Mouse (Mus musculus): ENCODE data around the gene Sds. TPM values are rescaled to one million over a fixed set of nuclear protein-coding genes. Genes with fewer than 3 reads are reported as not detected.
A peak's percentile ranks its signal among the peaks of the same experiment; 100 is the strongest.

Sds gene
- total RNA-seq, 2 experiments from 2014 or later, result 0.20 TPM; not detected in 1

DNA sequence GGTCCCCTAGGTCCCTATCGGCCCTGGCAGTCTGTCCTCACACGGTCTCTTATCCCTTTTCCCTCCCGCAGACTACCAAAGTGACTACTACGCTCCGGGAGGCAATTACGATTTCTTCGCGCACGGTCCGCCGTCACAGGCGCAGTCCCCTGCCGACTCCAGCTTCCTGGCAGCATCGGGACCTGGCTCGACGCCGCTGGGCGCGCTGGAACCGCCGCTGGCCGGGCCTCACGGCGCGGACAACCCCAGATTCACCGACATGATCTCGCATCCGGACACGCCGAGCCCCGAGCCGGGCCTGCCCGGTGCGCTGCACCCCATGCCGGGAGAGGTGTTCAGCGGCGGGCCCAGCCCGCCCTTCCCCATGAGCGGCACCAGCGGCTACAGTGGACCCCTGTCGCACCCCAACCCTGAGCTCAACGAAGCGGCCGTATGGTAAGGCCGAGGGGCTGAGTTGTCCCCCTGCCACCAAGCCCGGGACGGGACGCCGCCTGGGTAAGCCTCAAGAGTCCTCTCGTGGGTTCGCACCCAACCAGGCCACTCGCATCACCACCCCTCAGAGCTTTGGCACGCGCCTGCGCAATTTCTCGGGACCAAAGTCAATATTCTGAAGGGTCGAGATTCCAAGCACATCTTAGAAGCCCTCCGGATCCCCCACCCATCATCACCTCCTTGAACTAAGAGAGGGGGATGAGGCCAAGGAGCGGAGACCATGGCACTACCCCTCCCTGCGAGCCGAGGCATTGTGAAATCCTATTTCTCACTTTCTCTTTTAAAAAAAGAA, 36.2 kb upstream of the Sds start:
- intact Hi-C loops (cut with DNase I), result loop anchor here (5.0 kb wide), 2 partner anchors 228 to 293 kb away; no protein-coding TSS in a partner anchor
- no peak for DNase-seq

- intact Hi-C loops (cut with DNase I), result loop anchor here (5.0 kb wide), 2 partner anchors 228 to 293 kb away; no protein-coding TSS in a partner anchor
- DNase-seq, result peak; percentile 75
Measured at GRCm38 (mm10) chr5:120440733-120441132, 35.6 kb upstream of the Sds start.

DNA sequence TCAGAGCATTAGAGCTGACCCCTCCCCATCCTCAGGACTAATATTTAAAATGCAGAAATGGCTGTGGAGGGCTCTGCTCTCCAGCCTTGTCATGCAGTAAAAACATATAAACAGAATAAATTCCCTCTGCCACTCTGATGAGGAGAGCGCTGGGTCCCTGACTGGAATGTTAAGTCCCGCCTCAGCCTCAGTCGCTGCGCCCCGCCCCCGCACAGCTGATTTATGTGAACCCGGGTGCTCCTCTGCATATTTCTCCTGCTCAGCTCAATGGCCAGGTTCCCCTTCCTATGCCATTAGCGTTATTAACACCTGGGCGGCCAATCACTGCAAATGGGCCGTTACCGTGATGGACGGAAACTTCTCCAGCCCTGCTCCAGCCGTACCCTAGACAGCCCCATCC, 29.0 kb upstream of the Sds start:
- no peak for DNase-seq
- intact Hi-C loops (cut with DNase I), result no loop called here

DNA sequence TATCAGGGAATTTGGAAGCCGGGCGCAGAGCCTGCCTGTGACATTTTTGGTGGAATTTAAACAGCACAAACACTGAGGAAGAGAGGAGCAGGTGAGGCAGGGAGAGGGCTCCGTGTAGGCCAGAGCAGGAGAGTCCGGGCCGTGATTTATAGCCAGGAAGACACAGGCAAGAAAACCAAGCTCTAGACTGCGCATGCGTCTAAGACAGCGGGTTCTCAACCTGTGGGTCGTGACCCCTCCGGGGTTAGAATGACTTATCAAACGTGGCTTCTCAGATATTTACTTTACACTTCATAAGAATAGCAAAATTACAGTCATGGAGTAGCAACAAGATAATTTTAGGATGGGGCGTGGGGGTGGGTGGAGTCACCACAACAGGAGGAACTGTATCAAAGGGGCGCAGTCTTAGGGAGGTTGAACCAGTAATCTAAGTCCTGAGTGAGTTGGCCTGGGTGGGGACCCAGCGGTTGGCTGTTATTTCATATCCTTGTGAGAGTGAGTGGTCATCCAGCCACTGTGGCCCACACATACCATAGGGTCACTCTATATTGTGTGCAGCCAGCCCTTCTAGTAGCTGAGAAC, 21.5 kb upstream of the Sds start:
- DNase-seq, result no peak
- intact Hi-C loops (cut with DNase I), result no loop called here

DNA sequence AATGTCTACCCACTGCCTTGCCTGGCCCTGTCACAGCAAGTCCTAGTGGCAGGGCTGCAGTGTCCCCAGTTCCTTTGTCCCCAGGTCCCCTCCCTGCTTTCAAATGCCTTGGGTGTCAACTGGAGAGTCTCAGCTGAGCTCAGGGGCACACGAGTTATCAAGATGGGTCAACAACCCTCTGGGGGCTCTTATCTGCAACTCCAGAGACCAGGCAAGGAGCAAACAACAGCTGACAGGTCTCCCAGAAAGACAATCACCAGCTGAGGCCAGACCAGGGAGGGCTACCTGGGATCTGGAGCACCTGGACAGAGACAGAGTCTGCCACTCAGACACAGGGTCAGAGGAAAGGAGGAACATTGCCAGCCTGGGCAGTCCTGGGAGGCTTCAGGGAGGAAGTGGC, 20.1 kb upstream of the Sds start:
- no peak for DNase-seq
- intact Hi-C loops (cut with DNase I), result no loop called here

DNA sequence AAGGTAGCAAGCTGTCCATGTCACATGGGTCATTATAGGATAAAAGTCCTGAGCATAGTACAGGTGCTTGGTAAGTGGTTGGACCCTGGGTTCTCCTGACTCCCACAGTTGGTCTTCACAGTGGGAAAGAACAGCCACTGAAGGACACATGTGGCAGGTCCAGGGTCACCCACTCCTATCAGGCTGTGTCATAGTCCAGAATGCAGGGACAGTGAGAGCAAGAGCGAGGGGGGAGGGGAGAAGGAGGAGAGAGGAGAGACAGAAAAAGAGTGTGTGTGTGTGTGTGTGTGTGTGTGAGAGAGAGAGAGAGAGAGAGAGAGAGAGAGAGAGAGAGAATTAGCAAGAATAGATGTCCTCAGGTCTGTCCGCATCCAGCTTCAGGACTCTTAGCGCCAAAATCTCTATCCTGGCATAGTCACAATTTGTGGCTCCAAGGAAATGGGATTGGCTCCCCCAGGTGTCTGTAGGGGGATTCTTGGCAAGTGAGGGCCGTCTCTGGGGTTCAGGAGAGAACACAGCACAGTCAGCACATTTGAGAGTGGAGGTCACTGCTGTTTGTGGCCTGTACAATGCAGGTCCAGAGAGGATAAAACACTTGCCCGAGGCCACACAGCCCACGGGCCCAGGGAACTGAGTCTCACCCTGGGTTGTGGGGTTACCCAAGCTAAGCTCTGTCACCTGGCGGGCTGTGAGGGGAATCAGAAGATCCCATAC, 19.3 kb upstream of the Sds start:
- no peak for DNase-seq
- intact Hi-C loops (cut with DNase I), result no loop called here

- DNase-seq, result no peak
- intact Hi-C loops (cut with DNase I), result no loop called here
Measured at GRCm38 (mm10) chr5:120457628-120458027, 18.7 kb upstream of the Sds start.

DNA sequence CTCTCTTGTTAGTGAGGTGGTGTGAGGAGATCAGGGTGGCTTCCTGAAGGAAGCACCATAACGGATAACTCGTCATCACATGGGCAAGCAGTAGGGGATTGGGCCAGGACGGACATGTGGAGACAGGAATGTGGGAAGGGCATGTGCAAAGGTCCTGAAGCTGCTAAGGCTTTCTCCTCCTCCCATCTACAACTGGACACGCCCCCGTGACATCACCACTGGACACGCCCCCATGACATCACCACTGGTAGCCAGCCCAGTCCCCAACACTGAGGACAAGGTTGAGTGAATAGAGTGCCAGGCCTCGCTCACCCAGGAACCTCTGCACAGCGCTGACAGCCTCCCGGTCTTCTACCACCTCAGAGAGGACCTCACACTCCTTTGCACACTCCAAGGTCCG, 17.2 kb upstream of the Sds start:
- intact Hi-C loops (cut with DNase I), result no loop called here

DNA sequence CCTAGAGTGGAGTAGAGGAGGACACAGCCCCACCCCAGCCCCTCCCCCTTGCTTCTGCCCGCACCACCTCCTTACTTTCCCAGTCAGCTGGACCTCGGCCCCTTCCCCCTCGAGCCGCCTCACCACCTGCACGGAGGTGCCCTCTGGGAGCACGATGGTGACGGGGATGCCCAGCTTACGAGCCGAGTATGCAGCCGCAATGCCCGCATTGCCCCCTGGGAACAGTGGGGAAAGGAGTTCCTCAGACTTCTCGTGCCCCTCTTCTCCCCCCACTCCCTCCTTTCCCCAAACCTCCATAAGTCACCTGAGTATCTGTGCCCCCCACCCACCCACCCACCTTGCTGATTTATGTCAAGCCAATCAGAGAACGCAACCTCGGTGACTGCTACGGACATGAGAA, 14.4 kb upstream of the Sds start:
- no peak for DNase-seq
- intact Hi-C loops (cut with DNase I), result no loop called here

More for the DNA sequence above, 17.2 kb upstream of the Sds start:
- DNase-seq, result no peak

GRCm38 (mm10) chr5:120464321-120464720, 12.0 kb upstream of the Sds start:
- intact Hi-C loops (cut with DNase I), result no loop called here
- DNase-seq, result no peak

DNA sequence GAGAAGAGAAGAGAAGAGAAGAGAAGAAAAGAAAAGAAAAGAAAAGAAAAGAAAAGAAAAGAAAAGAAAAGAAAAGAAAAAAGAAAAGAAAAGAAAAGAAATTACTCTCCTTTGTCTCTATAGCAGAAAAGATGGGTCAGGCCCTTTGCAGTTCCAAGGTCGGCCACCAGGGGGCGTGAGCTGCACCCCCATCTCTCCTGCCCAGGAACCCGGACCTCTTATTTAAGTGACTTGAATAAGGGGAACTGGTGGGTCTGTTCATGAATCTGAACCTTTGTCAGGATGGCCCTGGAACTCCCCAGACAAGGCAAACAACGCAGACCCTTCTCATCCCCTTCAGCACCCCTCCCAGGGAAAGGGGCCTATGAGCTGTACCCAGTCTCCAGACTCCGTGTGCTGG, 11.3 kb upstream of the Sds start:
- intact Hi-C loops (cut with DNase I), result no loop called here
- no peak for DNase-seq

DNA sequence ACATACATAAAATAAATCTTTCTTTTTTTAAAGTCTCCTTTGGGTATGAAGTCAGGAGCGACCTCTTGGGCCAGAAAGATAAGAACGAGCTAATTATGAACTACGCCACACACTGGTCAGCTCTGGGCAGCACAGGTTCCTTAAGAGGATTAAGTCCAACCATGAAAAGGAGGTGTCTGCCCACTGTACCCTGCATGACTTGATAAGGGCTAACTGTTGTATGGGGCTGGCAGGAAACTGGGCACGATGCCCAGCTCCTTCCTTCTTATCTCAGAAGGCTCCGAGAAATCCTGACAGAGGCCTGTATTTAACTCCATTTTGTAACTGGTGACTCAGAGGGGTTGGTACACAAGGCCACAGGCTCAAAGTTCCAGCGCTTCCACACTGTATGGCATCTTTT, 10.5 kb upstream of the Sds start:
- no peak for DNase-seq
- intact Hi-C loops (cut with DNase I), result no loop called here

DNA sequence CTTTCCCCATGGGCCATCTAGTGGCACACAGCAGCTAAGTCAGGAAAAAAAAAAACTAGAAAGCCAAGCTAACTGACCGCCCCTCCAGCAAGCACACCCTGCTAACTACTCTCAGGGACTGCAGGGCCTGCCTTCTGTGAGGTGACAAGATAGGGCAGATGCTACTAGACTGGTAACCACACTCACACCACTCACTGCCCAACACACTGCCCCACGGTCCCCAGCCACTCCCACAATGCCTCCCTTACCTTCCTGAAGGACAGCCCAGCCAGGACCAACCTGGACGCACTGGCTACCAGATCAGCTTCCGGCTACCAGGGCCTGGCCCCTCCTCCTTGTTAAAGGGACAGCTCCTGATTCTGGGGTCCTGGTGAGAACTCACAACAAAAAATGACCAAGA, 9.3 kb upstream of the Sds start:
- DNase-seq, result no peak
- intact Hi-C loops (cut with DNase I), result no loop called here

GRCm38 (mm10) chr5:120468336-120468735, 8.0 kb upstream of the Sds start:
- DNase-seq, result no peak
- intact Hi-C loops (cut with DNase I), result no loop called here

- no peak for DNase-seq
- intact Hi-C loops (cut with DNase I), result no loop called here
Measured at GRCm38 (mm10) chr5:120468830-120469229, 7.5 kb upstream of the Sds start.

DNA sequence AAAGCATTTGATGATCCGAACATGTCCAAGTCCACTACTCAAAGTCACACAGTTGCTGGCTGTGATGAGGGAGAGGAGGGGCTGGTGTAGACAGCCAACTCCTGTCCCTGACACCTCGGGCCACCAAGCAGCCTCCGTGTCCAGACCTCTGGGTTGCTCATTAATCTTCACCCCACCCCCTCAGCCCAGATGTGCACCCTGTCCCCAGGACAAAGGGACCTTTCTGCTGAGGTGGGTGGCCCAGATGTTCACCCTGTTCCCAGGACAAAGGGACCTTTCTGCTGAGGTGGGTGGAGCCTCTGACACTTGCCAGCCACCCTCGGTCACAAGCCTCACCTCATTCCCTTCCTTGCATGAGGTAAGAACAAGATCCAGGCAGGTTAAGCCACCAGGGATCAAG, 4.8 kb upstream of the Sds start:
- intact Hi-C loops (cut with DNase I), result no loop called here

GRCm38 (mm10) chr5:120472770-120473169, 3.6 kb upstream of the Sds start, which contains the start of gene Sdsl:
Gene Sdsl, minus strand, starts transcription at chr5:120472810.
- no peak for DNase-seq
- intact Hi-C loops (cut with DNase I), result no loop called here

More for the DNA sequence above, 4.8 kb upstream of the Sds start:
- DNase-seq, result no peak

DNA sequence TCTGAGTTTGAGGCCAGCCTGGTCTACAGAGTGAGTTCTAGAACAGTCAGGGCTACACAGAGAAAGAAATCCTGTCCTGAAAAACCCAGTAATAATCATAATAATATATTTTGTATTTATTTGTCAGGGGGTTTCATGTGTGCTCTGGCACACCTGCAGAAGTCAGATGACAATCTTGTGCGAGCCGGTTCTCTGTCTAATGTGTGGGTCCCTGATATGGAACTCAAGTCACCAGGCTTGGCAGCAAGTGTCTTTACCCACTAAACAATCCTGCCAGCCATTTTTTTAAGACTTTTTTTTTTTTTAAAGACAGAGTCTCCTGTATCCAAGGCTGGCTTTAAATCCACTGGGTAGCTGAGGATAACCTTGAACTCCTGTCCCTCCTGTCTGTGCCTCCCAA, 3.0 kb upstream of the Sds start:
- no peak for DNase-seq
- intact Hi-C loops (cut with DNase I), result no loop called here

GRCm38 (mm10) chr5:120475861-120476260, 465 bp upstream of the Sds start:
- DNase-seq, result no peak
- intact Hi-C loops (cut with DNase I), result no loop called here

- no peak for DNase-seq
- intact Hi-C loops (cut with DNase I), result no loop called here
Measured at GRCm38 (mm10) chr5:120477993-120478392, 1.7 kb downstream of the Sds start.

DNA sequence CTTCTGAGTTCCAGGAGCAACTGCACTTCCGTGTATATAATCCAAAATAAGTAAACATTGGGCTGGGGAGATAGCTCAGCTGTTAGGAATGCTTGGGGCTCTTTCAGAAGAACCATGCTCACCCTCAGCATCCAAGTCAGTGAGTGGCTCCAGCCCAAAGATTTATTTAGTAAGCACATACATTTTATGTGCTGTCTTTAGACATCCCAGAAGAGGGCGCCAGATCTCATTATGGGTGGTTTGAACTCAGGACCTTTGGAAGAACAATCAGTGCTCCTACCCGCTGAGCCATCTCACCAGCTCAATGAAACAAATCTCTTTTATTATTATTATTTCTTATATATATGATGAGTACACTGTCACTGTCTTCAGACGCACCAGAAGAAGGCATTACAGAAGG, 3.2 kb downstream of the Sds start:
- intact Hi-C loops (cut with DNase I), result no loop called here
- DNase-seq, result no peak

DNA sequence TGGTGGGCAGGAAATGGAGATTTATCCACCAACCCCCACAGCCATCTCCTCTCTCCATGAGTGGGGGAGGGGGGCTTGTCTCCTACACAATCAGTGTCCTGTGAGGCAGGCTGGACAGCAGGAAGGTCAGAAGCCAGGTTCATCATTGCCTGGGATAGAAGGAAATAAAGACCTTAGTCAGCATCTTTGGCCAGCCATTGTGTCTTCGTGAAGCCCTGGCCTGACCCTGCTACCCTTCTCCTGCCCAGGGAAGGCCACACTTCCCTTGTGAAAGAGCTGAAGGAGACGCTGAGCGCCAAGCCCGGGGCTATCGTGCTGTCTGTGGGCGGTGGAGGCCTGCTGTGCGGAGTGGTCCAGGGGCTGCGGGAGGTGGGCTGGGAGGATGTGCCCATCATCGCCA, 4.9 kb downstream of the Sds start:
- intact Hi-C loops (cut with DNase I), result no loop called here
- no peak for DNase-seq
